8 mouse cellular contexts compared by ENCODE assay signal in genomic region chr13:9011596-9012350, GRCm38 (mm10). TPM values are rescaled to one million over a fixed set of nuclear protein-coding genes. Genes with fewer than 3 reads are reported as not detected.
DNase-seq lines count a peak whose midpoint lies in the region; ATAC-seq lines count a peak whose summit lies in the region.

No protein-coding gene starts in this region.

- 57% methylated on average over 12 of the region's 12 CpGs for WGBS in midbrain, embryonic 11.5 days
- WGBS in midbrain, embryonic 15.5 days: 50% methylated on average over 12 of the region's 12 CpGs
- 49% methylated on average over 12 of the region's 12 CpGs for WGBS in embryonic facial prominence, embryonic 15.5 days
- WGBS in liver, embryonic 12.5 days (ENCODE audit: insufficient replicate concordance): 46% methylated on average over 12 of the region's 12 CpGs

- no peaks in the 10 kb centered on the region for H3K4me1 ChIP-seq in midbrain, embryonic 11.5 days (ENCODE audit: control insufficient read depth, insufficient read depth, low read length)
- H3K4me1 ChIP-seq in midbrain, embryonic 15.5 days: no peaks in the 10 kb centered on the region
- no peaks in the 10 kb centered on the region for H3K4me1 ChIP-seq in embryonic facial prominence, embryonic 15.5 days
- H3K4me1 ChIP-seq in liver, embryonic 12.5 days: peaks cover 28% of the 10 kb centered on the region

- H3K4me3 ChIP-seq in midbrain, embryonic 11.5 days (ENCODE audit: low read depth, low read length): no peak overlapping the region
- H3K4me3 ChIP-seq in midbrain, embryonic 15.5 days: no peak overlapping the region
- H3K4me3 ChIP-seq in embryonic facial prominence, embryonic 15.5 days (replicated peaks): no peak overlapping the region
- no peak overlapping the region for H3K4me3 ChIP-seq in liver, embryonic 12.5 days

- H3K4me2 ChIP-seq in midbrain, embryonic 11.5 days: no peak overlapping the region
- no peak overlapping the region for H3K4me2 ChIP-seq in midbrain, embryonic 15.5 days
- no peak overlapping the region for H3K4me2 ChIP-seq in embryonic facial prominence, embryonic 15.5 days (replicated peaks)
- no peak overlapping the region for H3K4me2 ChIP-seq in liver, embryonic 12.5 days

- no peaks in the 10 kb centered on the region for H3K36me3 ChIP-seq in midbrain, embryonic 11.5 days (ENCODE audit: control insufficient read depth, insufficient read depth, low read length)
- no peaks in the 10 kb centered on the region for H3K36me3 ChIP-seq in midbrain, embryonic 15.5 days (replicated peaks)
- no peaks in the 10 kb centered on the region for H3K36me3 ChIP-seq in embryonic facial prominence, embryonic 15.5 days
- no peaks in the 10 kb centered on the region for H3K36me3 ChIP-seq in liver, embryonic 12.5 days

- ATAC-seq in midbrain, embryonic 11.5 days (ENCODE audit: low FRiP score): no peak
- no peak for ATAC-seq in midbrain, embryonic 15.5 days (replicated peaks)
- ATAC-seq in embryonic facial prominence, embryonic 15.5 days (ENCODE audit: insufficient number of reproducible peaks, low FRiP score, low TSS enrichment, low read depth): peak; percentile 85
- peak; percentile 77 for ATAC-seq in liver, embryonic 12.5 days

- H3K27me3 ChIP-seq in midbrain, embryonic 11.5 days (ENCODE audit: control insufficient read depth, insufficient read depth, low read length): no peaks in the 10 kb centered on the region
- H3K27me3 ChIP-seq in midbrain, embryonic 15.5 days (replicated peaks): no peaks in the 10 kb centered on the region
- H3K27me3 ChIP-seq in embryonic facial prominence, embryonic 15.5 days: no peaks in the 10 kb centered on the region
- no peaks in the 10 kb centered on the region for H3K27me3 ChIP-seq in liver, embryonic 12.5 days (replicated peaks)

- H3K9me3 ChIP-seq in midbrain, embryonic 11.5 days (ENCODE audit: control insufficient read depth, low read length): no peaks in the 10 kb centered on the region
- no peaks in the 10 kb centered on the region for H3K9me3 ChIP-seq in midbrain, embryonic 15.5 days
- no peaks in the 10 kb centered on the region for H3K9me3 ChIP-seq in embryonic facial prominence, embryonic 15.5 days (replicated peaks)
- H3K9me3 ChIP-seq in liver, embryonic 12.5 days (replicated peaks): no peaks in the 10 kb centered on the region

- no peak overlapping the region for H3K9ac ChIP-seq in midbrain, embryonic 11.5 days (ENCODE audit: low read length)
- H3K9ac ChIP-seq in midbrain, embryonic 15.5 days: no peak overlapping the region
- H3K9ac ChIP-seq in embryonic facial prominence, embryonic 15.5 days: no peak overlapping the region
- no peak overlapping the region for H3K9ac ChIP-seq in liver, embryonic 12.5 days

- peak; percentile 88 for DNase-seq in midbrain, embryonic 11.5 days (ENCODE audit: low spot score, missing footprints)
- DNase-seq in adrenal gland, postnatal 25 days: peak; percentile 76
- peak; percentile 73 for DNase-seq in hindlimb bud, embryonic 11.5 days (ENCODE audit: extremely low spot score, low read depth, low spot score)
- DNase-seq in retina, postnatal 7 days (ENCODE audit: low read depth, low spot score): peak; percentile 39
- peak; percentile 62 for DNase-seq in urinary bladder, postnatal 14 days (ENCODE audit: low spot score)

- H3K27ac ChIP-seq in midbrain, embryonic 11.5 days (ENCODE audit: low read depth, low read length): no peak overlapping the region
- no peak overlapping the region for H3K27ac ChIP-seq in midbrain, embryonic 15.5 days
- no peak overlapping the region for H3K27ac ChIP-seq in embryonic facial prominence, embryonic 15.5 days (replicated peaks)
- no peak overlapping the region for H3K27ac ChIP-seq in liver, embryonic 12.5 days

RNA-seq across cellular contexts. Expression of gene Gtpbp4, which starts 15.9 kb away (rescaled TPM):
- 108 and 113 TPM in 2 replicates for polyA plus RNA-seq in midbrain, embryonic 11.5 days (2014; fragmentation: Nextera tagmentation; extraction: Ambion mirVana)
- polyA plus RNA-seq in midbrain, embryonic 15.5 days (2015; fragmentation: Nextera tagmentation; extraction: Ambion mirVana): 67.7 and 71.5 TPM in 2 replicates
- total RNA-seq in adrenal gland, postnatal 25 days (2021): 56.0 and 65.4 TPM in 2 replicates
- 77.2 and 81.7 TPM in 2 replicates for polyA plus RNA-seq in embryonic facial prominence, embryonic 15.5 days (2015; fragmentation: Nextera tagmentation; extraction: Ambion mirVana)
- polyA plus RNA-seq in liver, embryonic 12.5 days (2016; fragmentation: Nextera tagmentation; extraction: Ambion mirVana): 65.7 and 70.3 TPM in 2 replicates

RNA-seq across cellular contexts. Expression of gene Idi2, which starts 59.1 kb away (rescaled TPM):
- not detected in 2 replicates for polyA plus RNA-seq in midbrain, embryonic 11.5 days (2014; fragmentation: Nextera tagmentation; extraction: Ambion mirVana)
- polyA plus RNA-seq in midbrain, embryonic 15.5 days (2015; fragmentation: Nextera tagmentation; extraction: Ambion mirVana): not detected in 2 replicates
- total RNA-seq in adrenal gland, postnatal 25 days (2021): not detected in 2 replicates
- polyA plus RNA-seq in embryonic facial prominence, embryonic 15.5 days (2015; fragmentation: Nextera tagmentation; extraction: Ambion mirVana): 8.0 and 16.2 TPM in 2 replicates
- not detected in 2 replicates for polyA plus RNA-seq in liver, embryonic 12.5 days (2016; fragmentation: Nextera tagmentation; extraction: Ambion mirVana)

Comparison
In these comparisons a context has a peak if more than half of its experiments do, and no peak if none do; other contexts are left out.
1. ATAC-seq: peak in embryonic facial prominence, embryonic 15.5 days (single experiment) and liver, embryonic 12.5 days (single experiment); none in midbrain, embryonic 11.5 days (single experiment) and midbrain, embryonic 15.5 days (single experiment).
2. Peak in every context shown above with its lines, with median percentiles within 50 percentile points of each other: DNase-seq.